Mouse (Mus musculus) thymus, postnatal 0 days (tissue): ENCODE data around the gene Mpp3. TPM values are rescaled to one million over a fixed set of nuclear protein-coding genes. Genes with fewer than 3 reads are reported as not detected.
"Not testable (repeated sequence)": the region's sequence is repeated elsewhere in the genome, so short reads cannot be mapped to it uniquely, and the experiment has no call there.

ENCODE experiments used
- DNase-seq: peaks from one replicate; pipeline ENCODE4 v3.0.0-alpha.2; 2015; ENCODE audit warnings: low spot score
- polyA plus RNA-seq: library from polyadenylated mRNA; unstranded; fragments of >200 nt; fragmentation: Nextera tagmentation; extraction: Ambion mirVana; gene quantifications from 2 replicates; pipeline ENCODE4 v1.2.1, GENCODE M21; 2015

The Mpp3 gene
- polyA plus RNA-seq, 1 experiment from 2014 or later, result 0.34 TPM

DNA sequence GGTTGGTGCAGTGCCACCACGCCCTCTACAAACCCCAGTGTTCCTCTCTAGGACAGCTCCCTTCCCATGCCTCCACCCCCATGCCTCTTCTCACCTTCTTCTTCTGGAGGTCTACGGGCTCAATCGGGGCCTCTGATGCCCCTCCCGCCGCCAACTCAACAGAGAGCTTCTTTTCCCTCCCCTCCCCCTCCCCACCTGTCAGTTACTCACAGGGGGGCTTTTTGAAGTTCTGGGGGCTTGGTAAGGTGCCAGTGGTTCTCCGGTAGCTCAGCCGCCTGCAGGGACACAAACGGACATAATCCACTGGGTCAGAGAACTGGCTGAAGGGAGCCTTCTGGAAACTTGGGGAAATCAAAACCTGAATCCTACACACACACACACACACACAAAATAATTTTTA lies 16.8 kb downstream of the Mpp3 start:
- DNase-seq, result no peak

DNA sequence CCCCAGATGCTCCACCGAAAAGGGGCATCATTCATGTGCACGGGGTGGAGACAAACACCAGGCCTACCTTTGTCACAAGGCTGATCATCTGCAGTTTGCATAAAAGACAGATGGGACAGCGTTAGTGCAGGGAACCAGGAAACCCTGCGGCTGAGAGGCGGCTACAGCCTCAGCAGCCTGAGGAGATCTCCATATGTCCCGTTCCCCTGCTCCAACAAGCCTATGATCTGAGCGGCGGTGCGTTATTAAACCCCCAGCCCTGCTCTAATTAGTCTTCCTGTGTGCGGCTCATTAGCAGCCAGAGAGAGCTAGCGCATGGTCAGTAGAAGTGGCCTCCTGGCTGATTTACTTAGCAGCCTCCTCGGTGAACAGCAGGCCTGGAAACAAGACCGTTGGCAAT lies 18.1 kb downstream of the Mpp3 start:
- DNase-seq, result no peak

DNA sequence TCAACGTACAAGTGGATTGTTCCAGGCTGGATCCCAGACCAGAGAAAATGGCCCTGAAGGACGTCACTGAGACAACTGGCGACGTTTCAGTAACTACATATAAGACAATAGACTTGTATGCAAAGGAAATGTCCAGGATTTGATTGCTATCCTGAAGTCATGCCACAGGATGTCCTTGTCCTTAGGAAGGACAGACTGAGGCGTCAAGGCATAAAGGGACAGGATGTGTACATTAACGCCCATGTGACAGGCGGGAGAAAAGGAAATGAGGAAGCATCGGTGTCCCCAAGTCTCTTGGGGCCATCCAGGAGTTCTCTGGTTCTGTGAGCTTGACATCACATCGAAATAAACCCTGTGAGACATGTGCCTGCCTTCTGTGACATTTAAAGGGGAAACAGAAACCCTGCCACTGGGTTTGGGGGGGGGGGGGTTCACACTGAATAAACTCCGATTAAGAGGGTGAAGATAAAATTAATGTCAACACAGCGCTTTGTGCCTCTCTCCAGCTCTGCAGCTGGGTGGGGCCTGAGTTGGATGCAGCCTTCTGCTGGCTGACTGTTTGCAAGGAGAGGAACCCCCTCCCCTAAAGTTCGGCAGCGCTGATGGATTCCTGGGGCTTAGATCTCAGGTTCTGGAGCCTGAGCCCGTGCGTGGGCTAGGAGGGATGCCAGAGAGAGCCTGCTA lies 19.2 kb downstream of the Mpp3 start:
- no peak for DNase-seq

DNA sequence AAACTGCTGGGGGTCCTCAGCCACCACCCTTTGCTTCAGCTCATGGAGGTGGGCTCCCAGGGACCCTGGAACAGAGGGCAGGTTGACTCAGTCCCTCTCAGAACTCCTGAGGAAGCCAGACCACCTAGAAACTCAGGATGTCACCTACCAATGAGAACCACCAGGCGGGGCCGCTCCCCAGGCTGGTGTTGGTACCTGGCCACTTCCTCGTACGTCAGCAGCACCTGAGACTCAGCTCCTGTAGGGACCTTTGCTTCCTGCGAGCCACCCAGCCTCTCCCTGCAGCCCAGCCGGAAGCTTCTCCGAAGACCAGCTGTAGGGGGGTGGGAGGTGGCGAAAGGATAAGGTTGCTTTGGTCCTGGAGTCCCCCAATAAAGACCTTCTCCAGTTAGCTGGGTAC lies 19.9 kb downstream of the Mpp3 start:
- no peak for DNase-seq

DNA sequence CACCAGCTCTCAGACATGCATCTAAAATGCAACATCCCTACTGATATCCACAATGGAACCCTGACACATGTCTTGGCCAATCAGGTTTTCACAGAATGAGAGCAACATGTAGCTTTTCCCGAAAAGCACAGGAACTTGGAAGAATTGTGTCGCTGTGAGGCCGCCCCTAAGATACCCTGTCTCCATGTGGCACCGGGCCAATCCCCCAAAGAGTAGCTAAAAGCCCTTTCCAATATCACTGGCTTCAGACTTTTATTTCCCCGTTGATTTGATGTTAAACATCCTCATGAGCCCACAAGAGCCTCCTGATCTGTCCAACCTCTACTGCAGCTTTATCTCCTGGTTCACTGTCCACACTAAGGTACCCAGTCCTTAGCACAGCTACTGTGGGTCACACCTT lies 21.6 kb downstream of the Mpp3 start:
- DNase-seq, result no peak

DNA sequence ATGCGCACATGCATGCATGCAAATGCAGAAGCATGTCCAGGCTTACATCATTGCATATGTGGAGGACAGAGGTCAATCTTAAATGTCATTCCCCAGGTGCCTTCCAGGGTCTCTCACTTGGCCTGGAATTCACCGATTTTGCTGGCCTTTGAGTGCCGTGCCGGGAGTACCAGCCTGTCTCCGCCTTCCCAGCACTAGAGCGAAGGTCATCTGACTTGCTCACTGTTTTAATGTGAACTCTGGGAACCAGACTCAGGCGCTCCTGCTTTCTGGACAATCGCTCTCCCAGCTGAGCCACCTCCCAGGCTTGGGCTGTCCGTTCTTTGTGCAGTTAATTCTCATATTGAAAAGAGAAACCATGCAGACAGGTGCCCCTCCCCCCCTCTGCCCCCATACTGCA lies 22.0 kb downstream of the Mpp3 start:
- no peak for DNase-seq

DNA sequence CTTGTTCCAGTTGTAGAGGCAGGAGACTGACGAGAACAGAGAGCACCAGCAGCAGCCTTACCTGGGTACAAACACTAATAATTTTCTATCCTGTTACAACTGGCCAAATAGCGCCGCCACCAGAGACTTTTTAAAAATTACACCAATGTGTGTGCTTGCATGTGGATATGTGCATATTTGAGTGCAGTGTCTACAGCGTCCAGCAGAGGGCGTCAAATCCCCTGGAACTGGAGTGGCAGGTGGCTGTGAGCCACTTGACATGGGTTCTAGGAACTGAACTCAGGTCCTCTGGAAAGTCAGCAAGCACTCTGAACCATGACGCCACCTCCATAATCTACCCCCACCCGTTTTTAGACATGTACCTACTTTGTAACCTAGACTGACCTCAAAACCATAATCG lies 24.0 kb downstream of the Mpp3 start:
- DNase-seq, result no peak

DNA sequence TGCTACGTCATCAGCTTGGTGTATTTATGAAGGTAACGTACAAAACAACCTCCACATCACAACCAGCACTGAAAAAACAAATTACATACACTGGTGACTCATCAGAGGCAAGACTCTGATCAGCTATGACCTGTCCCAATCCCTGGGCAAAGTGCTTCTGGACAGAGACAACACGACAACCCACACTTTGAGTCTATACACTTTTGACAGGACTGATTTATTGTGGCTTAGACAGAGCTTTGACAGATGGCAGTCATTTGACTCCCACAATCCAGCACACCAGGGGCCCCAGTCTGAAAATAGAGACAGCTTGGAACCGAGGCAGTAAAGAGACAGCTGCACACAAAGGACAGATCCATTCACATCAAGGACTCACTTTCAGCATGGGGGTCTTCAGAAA lies 28.8 kb downstream of the Mpp3 start:
- no peak for DNase-seq

DNA sequence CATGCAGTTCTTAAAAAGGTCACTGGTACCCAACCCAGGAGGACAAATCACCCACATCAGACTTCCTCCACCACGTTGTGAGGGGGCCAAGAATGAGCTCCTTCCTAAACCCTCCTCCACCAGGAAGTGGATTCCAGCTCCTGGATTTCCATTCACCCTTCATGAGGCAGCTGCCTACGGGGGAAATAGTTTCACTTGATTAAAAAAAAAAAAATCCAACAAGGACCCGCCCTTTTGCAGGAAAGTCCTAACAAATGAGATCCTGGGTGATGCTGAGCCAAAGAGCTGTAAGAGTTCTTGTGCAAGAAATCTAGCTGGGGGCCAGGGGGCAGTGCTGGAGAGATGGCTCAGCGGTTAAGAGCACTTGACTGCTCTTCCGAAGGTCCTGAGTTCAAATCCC lies 30.0 kb downstream of the Mpp3 start:
- no peak for DNase-seq

DNA sequence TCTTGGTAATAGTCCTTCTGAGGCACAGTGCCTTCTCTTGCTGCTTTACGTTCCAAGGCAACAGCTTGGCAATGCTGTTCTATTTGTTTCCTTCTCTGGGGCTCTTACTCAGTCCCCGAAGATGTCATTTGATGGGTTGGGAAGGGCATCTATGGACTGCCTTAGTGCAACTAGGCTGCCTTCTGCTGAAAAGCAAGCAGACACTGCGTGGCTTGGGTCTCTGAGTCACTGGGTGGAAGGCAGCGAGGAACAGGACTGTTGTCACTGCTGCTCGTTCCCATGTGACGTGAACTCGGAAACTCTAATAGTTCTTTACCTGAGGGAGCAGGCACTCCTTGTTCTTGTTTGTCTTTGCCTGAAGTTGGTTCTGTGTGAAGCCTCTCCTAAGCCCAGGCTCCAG lies 32.3 kb downstream of the Mpp3 start:
- DNase-seq, result no peak

DNA sequence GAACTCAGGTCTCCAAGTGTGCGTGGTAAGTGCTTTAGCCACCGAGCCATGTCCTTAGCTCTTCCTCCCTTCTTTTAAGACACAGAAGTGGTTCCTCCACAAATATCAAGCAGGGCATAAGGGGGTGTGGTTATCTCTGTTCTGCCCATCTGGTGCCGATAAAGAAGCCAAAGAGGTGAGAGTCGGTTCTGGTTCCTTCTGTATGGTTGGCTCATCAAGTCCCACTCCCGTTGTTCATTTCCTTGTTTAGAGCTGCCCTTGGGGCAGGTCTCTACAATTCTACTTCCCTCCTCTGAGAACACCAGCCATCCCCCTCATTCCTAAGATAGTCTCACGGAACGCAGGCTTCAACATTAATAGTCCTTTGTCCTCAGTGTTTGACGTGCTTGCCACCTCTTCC lies 34.2 kb downstream of the Mpp3 start:
- DNase-seq, result no peak

DNA sequence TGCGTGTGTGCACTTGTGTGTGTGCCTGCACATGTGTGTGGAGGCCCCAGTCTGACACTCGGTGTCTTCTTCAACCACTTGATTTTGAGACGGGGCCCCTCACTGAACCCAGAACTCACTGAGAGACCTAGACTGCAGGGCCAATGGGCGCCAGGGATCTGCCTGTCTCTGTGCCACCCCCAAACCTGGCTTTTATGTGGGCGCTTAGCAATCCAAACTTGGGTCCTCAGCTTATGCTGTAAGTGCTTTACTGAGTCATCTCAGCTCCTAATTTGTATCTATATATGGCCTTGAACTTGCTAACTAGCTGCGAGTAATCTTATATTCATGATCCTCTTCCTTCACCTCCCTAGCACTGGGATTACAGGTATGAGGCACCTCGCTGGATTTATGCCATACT lies 35.9 kb downstream of the Mpp3 start:
- DNase-seq, result no peak

DNA sequence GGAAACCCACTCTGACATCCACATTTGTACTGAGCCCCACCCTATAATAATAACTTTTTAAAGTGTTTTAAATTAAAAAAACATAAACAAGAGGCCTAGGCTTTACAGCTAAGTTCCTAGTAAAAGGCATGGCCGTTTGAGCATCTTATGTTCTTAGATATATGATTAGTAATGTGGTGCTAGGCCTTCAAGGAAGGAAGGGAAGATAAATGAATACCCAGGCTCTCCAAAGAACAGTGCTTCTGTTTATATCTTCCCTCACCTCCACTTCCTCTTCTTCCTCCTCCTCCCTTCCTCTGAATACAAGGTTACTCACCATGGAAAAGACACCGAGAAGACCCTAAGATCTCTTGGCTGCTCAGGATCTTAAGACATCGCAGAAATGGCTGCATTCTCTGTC lies 36.4 kb downstream of the Mpp3 start:
- no peak for DNase-seq

DNA sequence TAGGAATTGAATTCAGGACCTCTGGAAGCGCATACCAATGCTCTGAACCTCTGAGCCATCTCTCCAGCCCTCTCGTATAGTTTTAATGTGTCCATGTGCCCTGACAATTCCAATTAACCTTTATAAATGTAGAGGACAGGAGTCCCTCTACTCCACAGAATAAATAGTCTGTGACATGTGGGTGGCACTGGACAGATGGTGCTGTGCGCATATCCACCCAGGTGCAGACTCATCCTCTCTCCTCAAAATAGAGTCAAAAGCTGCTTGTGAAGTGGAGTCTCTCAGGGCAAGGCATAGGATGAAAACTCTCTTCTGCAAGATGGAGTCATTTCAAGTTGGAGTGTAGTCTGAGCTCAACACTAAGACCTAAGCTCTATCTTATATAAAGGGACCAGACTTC lies 38.0 kb downstream of the Mpp3 start:
- DNase-seq, result no peak

DNA sequence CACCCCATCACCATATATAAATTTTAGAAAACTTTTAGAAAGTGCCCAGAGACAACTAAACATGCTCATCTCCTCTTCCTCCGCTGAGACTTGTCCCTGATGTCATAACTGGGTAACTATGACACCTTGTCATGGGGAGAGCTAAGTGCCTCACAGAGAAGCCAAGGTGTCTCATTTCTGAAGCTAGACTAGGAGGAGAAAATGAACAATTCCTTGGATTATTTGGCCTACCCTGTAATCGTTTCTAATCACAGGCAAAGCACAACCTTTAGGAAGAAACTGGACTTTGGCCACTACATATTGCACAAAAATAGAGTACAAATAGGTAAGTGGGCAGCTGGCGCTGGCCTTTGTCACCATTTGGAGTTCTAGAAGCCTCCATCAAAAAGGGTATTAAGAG lies 41.3 kb downstream of the Mpp3 start, which contains the start of gene Dusp3:
Gene Dusp3, minus strand, starts transcription at position 101 of the 400 bp plus-strand sequence.
- no peak for DNase-seq

DNA sequence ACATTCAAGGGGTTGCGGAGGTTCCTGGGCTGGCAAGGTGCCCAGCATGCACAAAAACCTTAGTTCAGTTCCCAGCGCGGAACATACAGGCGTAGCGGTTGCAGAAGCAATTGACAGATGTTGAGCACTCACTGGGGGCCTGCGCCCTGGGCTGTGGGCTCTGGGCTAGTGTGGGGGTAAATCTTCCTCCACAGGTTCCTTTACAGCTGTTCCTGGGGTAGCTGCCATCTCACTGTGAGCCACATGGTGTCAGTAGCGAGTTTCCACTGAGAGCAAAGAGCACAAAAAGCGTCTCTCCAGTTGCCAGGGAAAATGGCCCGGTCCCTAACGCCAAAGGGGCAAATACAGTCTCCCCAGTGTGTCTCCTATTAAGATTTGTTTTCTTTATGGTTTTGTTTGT lies 42.3 kb downstream of the Mpp3 start:
- peak; percentile 60 for DNase-seq

DNA sequence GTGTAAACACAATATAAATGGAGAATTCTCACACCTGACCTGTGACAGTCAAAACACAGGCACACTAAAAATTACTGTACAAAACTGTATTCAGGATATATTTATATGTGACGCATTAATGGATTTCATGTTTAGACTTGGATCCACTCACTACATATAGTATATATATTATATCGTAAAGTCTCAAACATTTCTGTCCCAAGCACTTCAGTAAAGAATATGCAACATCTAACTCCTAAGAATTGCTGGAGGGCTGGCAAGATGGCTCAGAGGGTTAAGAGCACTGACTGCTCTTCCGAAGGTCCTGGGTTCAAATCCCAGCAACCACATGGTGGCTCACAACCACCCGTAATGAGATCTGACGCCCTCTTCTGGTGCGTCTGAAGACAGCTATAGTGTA lies 42.8 kb downstream of the Mpp3 start:
- not testable (repeated sequence) for DNase-seq

DNA sequence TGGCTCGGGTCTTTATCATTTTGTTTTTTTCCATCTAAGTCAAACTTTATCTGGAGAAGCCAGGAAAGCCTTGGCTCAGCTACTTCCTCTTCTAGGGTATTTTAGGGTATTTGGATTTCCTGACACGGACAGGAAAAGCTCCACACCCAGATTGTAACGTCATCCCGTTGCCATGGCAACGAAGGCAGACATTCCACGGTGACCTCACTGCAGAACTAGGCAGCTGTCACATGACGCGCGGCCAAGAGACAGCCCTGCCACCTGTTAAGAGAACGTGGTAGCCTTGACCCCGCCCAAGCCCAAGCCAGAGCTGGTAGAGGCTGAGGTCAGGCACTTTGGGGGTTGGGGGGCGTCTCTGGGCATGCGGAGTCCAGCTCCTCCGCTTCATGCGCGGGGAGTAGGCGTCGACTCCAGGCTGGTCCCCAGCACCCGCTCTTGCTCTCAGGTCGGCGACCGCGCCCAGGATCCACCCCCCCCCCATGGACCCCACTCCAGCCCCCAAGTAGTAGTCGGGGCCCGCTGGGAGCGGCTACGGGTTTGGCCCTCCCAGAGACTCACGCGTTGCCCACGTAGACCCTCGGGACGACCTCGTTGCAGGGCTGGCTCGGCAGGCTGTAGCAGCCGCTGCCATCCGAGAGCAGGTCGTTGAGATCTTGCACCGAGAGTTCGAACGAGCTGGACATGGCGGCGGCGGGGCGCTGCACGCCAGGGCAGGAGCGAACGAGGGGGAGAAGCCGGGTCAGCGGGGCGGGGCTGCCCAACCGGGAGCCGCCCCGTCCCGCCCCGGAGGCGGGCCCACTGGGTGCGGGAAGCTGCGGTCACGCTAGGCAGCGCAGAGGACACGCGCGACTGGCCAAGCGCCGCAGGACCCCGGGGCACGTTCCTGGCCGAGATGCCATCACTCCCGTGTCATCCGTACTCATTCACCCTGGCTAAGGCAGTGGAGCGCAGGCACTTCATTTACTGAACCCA lies 43.9 kb downstream of the Mpp3 start, which contains the start of gene Cfap97d1:
Gene Cfap97d1, plus strand, starts transcription at position 226 of the 972 bp plus-strand sequence.
- DNase-seq, result peak; percentile 37

DNA sequence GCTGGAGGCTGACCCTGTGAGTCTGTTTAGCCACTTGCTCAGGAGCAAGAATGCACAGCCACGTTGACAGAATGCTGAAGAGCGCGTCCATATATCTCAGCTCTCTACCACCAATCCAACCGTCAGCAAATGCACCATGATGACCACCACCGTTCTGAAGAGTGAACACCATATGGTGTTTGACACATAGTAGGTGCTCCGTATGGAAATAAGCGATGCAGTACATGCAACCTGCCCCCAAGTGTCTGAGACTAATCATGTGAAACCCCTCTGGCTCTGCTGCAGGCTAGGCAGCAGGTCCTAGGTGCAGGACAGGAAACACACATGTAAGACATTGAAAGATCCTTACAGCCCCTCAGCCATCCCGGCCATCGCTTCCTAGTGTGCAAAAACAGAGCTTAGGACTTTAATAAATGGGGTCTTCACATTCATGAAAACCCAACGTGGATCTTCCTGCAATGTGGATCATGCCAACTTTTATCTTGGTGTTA lies 44.8 kb downstream of the Mpp3 start:
- no peak for DNase-seq

DNA sequence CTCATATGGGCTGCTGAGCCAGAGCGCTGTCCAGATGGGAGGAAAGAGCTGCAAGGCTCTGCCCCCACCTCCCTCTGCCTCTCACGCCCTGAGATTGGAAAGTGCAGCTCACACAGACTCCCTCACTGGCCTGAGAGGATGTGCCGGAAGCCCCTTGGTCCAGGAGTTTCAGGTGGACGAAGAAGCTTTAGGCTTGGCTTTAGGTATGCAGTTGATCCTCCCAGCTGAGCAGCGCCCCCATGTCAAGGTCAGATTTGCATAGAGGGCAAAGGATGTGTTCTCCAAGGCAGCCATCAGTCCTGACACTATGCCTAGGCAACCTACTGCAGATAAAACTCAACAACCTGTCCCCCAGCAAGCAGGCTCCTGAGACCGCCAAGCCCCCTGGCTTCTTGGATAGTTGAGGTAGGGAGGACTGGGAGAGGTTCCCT lies 45.3 kb downstream of the Mpp3 start:
- DNase-seq, result no peak

DNA sequence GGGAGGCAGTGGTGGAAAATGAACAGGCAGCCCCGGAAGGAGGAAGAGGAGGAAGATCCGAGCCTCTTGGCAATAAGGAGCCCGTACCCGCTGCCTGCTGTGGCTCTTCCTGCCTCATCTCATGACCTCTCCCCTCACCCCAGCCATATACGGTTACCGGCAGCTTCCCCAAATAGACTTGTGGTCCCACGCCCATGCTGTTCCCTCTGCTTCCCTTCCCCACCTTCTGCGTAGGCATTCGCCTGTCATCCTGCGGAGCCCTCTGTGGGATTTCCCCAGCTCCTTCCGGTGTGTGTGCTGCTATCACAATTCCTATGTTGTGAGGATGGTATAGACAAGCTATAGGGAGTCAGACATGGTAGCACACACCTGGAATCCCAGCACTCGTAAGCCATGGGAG lies 46.4 kb downstream of the Mpp3 start:
- no peak for DNase-seq

DNA sequence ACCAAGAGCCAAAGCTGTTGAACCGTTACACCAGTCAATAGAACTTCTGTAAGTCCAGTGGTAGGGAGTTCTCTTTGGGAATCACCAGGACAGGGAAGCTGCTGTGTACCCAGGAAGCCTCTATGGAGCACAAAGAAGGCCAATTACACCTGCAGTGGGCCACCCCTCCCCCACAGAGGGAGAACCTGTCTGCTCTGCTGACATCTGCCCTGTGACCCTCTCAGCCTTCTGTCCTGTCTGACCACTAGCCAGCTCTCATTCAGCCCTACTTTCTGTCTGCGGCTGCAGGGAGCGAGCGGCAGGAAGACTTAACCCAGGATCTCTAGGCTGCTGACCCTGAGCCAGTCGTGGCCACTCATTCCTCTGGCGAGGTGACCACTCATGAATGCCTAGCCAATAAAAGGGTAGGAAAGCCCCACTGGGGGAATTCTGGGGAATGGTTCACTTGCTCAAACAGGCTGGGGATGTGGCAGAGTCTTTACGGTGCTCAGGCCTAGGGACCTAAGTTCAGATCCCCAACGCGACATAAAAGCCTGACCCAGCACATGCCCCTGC lies 47.6 kb downstream of the Mpp3 start:
- no peak for DNase-seq
